Mouse (Mus musculus) C2C12 (cell line): ENCODE data around the gene Mettl7a2. TPM values are rescaled to one million over a fixed set of nuclear protein-coding genes. Genes with fewer than 3 reads are reported as not detected.
"Not testable (repeated sequence)": the region's sequence is repeated elsewhere in the genome, so short reads cannot be mapped to it uniquely, and the experiment has no call there.

Experiments
- H3K27me3 ChIP-seq: one replicate; pipeline ENCODE4 v1.6.1; 2011; ENCODE audit not compliant: control insufficient read depth, insufficient read depth, insufficient read length
- H3K36me3 ChIP-seq: one replicate; pipeline ENCODE4 v1.6.1; 2011; ENCODE audit not compliant: control insufficient read depth, insufficient read depth
- H3K4me3 ChIP-seq: one replicate; pipeline ENCODE4 v1.5.1; 2011; ENCODE audit warnings: mild to moderate bottlenecking, control low read depth; ENCODE audit not compliant: poor library complexity, insufficient read depth, severe bottlenecking
- H3K79me2 ChIP-seq: one replicate; pipeline ENCODE4 v1.6.1; 2011; ENCODE audit not compliant: control insufficient read depth, insufficient read depth
- H3K79me3 ChIP-seq: one replicate; pipeline ENCODE4 v1.6.1; 2011; ENCODE audit warnings: low read depth, control low read depth
- H3ac ChIP-seq: one replicate; pipeline ENCODE3; 2011; ENCODE audit warnings: low read depth; ENCODE audit not compliant: control insufficient read depth, insufficient read length
- CEBPB ChIP-seq: IDR thresholded peaks from one replicate; pipeline ENCODE4 v1.6.1; 2011; ENCODE audit warnings: low read depth, mild to moderate bottlenecking, control low read depth, moderate library complexity
- CTCF ChIP-seq: IDR thresholded peaks from one replicate; pipeline ENCODE4 v1.5.1; 2011; ENCODE audit not compliant: control insufficient read depth, insufficient read depth, insufficient read length
- FOSL1 ChIP-seq: IDR thresholded peaks from one replicate; pipeline ENCODE4 v1.8.0; 2011; ENCODE audit warnings: mild to moderate bottlenecking, low read length; ENCODE audit not compliant: poor library complexity, insufficient read depth, severe bottlenecking
- MAX ChIP-seq: IDR thresholded peaks from one replicate; pipeline ENCODE4 v1.6.1; 2011; ENCODE audit warnings: mild to moderate bottlenecking, control low read depth
- MYOD1 ChIP-seq: IDR thresholded peaks from one replicate; pipeline ENCODE4 v1.6.1; 2011; ENCODE audit warnings: low read depth; ENCODE audit not compliant: control insufficient read depth, insufficient read length
- MYOG ChIP-seq: IDR thresholded peaks from one replicate; pipeline ENCODE4 v1.6.1; 2011; ENCODE audit not compliant: control insufficient read depth, insufficient read length; ENCODE audit errors: extremely low read depth
- USF1 ChIP-seq: IDR thresholded peaks from one replicate; pipeline ENCODE4 v1.6.1; 2011; ENCODE audit warnings: low read depth, mild to moderate bottlenecking, control low read depth, moderate library complexity
- long read RNA-seq, 2 experiments: library from polyadenylated mRNA; unstranded; transcript quantifications; one replicate each; pipeline ENCODE4 v2.0.0; 2019 to 2020
- polyA plus RNA-seq: library from polyadenylated mRNA; unstranded; fragments of >200 nt; fragmentation: generic; extraction: Trizol; gene quantifications from one replicate; pipeline ENCODE4 v1.2.1, GENCODE M21; 2012; ENCODE audit warnings: missing spikeins

The Mettl7a2 gene
- not detected for polyA plus RNA-seq
- long read RNA-seq, experiment 1 = 0 reads
- long read RNA-seq, experiment 2 = 0 reads

- Histone ChIP-seq H3K4me3 (no peak within 1 kb of the TSS), H3K27me3 (peaks cover 5% of the 10 kb centered on the region)
- TF ChIP-seq CTCF = no peak
- no peak for TF ChIP-seq MYOD1
- no peak for TF ChIP-seq CEBPB
- no peak for TF ChIP-seq USF1
- TF ChIP-seq MYOG = no peak
- TF ChIP-seq MAX = no peak
- TF ChIP-seq FOSL1 = no peak
Measured at GRCm38 (mm10) chr15:100352711-100353250, at the start of gene Mettl7a2, which contains the start of gene Methig1. Gene Mettl7a2 (plus strand): TSS chr15:100353200. Gene Methig1 (plus strand): TSS chr15:100353149.

GRCm38 (mm10) chr15:100303428-100304018 lies 49.5 kb upstream of the Mettl7a2 start:
- no peak for TF ChIP-seq USF1
- no peak for TF ChIP-seq FOSL1
- no peak for TF ChIP-seq CEBPB
- no peak for TF ChIP-seq MAX
- TF ChIP-seq MYOD1 = no peak
- TF ChIP-seq CTCF = no peak
- TF ChIP-seq MYOG = no peak
- H3K36me3 ChIP-seq = no peaks in the 10 kb centered on the region
- H3K79me3 ChIP-seq = no peaks in the 10 kb centered on the region
- no peak overlapping the region for H3K4me3 ChIP-seq
- no peak overlapping the region for H3ac ChIP-seq
- no peaks in the 10 kb centered on the region for H3K27me3 ChIP-seq
- H3K79me2 ChIP-seq = no peaks in the 10 kb centered on the region

More at GRCm38 (mm10) chr15:100352711-100353250, at the start of gene Mettl7a2, which contains the start of gene Methig1:
- Histone ChIP-seq H3K36me3 (no peaks in the 10 kb centered on the region), H3K79me3 (no peaks in the 10 kb centered on the region), H3K79me2 (no peaks in the 10 kb centered on the region), H3ac (no peak within 1 kb of the TSS)

- H3ac ChIP-seq = peak within 1 kb of the TSS; percentile 46
- no peaks in the 10 kb centered on the region for H3K27me3 ChIP-seq
- H3K4me3 ChIP-seq = peak within 1 kb of the TSS; percentile 44
Measured at GRCm38 (mm10) chr15:100304019-100304991, 48.7 kb upstream of the Mettl7a2 start, which contains the start of gene Mettl7a1. Gene Mettl7a1 (plus strand): TSS chr15:100304140.

GRCm38 (mm10) chr15:100306201-100306600 lies 46.8 kb upstream of the Mettl7a2 start:
- TF ChIP-seq FOSL1 = no peak
- TF ChIP-seq MAX = no peak
- no peak for TF ChIP-seq CTCF
- no peak for TF ChIP-seq MYOD1
- no peak for TF ChIP-seq USF1
- no peak for TF ChIP-seq CEBPB
- TF ChIP-seq MYOG = no peak
- no peak overlapping the region for H3ac ChIP-seq
- H3K79me2 ChIP-seq = no peaks in the 10 kb centered on the region
- H3K79me3 ChIP-seq = no peaks in the 10 kb centered on the region
- no peaks in the 10 kb centered on the region for H3K27me3 ChIP-seq
- no peak overlapping the region for H3K4me3 ChIP-seq
- no peaks in the 10 kb centered on the region for H3K36me3 ChIP-seq

More at GRCm38 (mm10) chr15:100304019-100304991, 48.7 kb upstream of the Mettl7a2 start, which contains the start of gene Mettl7a1:
- TF ChIP-seq CTCF (no peak), CEBPB (no peak), MYOD1 (no peak), MYOG (no peak), FOSL1 (no peak), MAX (no peak), USF1 (no peak)
- Histone ChIP-seq H3K79me2 (no peaks in the 10 kb centered on the region), H3K36me3 (no peaks in the 10 kb centered on the region), H3K79me3 (no peaks in the 10 kb centered on the region)

- H3K79me3 ChIP-seq, H3K36me3 ChIP-seq, H3K79me2 ChIP-seq, H3K4me3 ChIP-seq, H3ac ChIP-seq, H3K27me3 ChIP-seq: not testable (repeated sequence)
Measured at GRCm38 (mm10) chr15:100307438-100308096, 45.4 kb upstream of the Mettl7a2 start.
